Mouse (Mus musculus) forebrain, embryonic 10.5 days (tissue): ENCODE measurements around the gene Irf9. TPM values are rescaled to one million over a fixed set of nuclear protein-coding genes. Genes with fewer than 3 reads are reported as not detected.
A peak's percentile ranks its signal among the peaks of the same experiment; 100 is the strongest.

ENCODE experiments used
- DNase-seq: peaks from one replicate; pipeline ENCODE4 v3.0.0-alpha.2; 2017; ENCODE audit warnings: low spot score; ENCODE audit errors: extremely low spot score
- H3K27ac ChIP-seq: fragments of 300-500 bp; sonication (generic); 2 replicates; pipeline ENCODE4 v1.5.1; 2016; ENCODE audit warnings: mild to moderate bottlenecking
- H3K27me3 ChIP-seq: fragments of 300-500 bp; sonication (generic); 2 replicates; pipeline ENCODE4 v1.6.1; 2016; ENCODE audit warnings: mild to moderate bottlenecking; ENCODE audit not compliant: poor library complexity, severe bottlenecking
- H3K36me3 ChIP-seq: fragments of 300-500 bp; sonication (generic); replicated peaks from 2 replicates; pipeline ENCODE4 v1.6.1; 2016; ENCODE audit warnings: mild to moderate bottlenecking, moderate library complexity
- H3K4me1 ChIP-seq: fragments of 300-500 bp; sonication (generic); 2 replicates; pipeline ENCODE4 v1.6.1; 2016
- H3K4me3 ChIP-seq: fragments of 300-500 bp; sonication (generic); 2 replicates; pipeline ENCODE4 v1.5.1; 2016; ENCODE audit warnings: mild to moderate bottlenecking, moderate library complexity
- H3K9me3 ChIP-seq: fragments of 300-500 bp; sonication (generic); 2 replicates; pipeline ENCODE4 v1.6.1; 2016; ENCODE audit warnings: mild to moderate bottlenecking, moderate library complexity
- WGBS: fragments of 180-500 bp; shearing (Covaris S2); methylation state at CpG from one replicate; pipeline ENCODE4 v1.1.7; 2016; 5-methylcytosine and 5-hydroxymethylcytosine counted together
- polyA plus RNA-seq: library from polyadenylated mRNA; unstranded; fragments of >200 nt; fragmentation: Nextera tagmentation; extraction: Ambion mirVana; gene quantifications from 2 replicates; pipeline ENCODE4 v1.2.1, GENCODE M21; 2016

Gene Irf9
- polyA plus RNA-seq, 1 experiment from 2014 or later, result 7.3 TPM

- Histone ChIP-seq H3K4me3 (no peak overlapping the region), H3K27ac (no peak overlapping the region), H3K27me3 (peaks cover 4% of the 10 kb centered on the region; the same call in 1 of the 2 replicates), H3K9me3 (no peaks in the 10 kb centered on the region), H3K4me1 (peaks cover 11% of the 10 kb centered on the region), H3K36me3 (peaks cover 34% of the 10 kb centered on the region)
- no peak for DNase-seq
Measured at GRCm38 (mm10) chr14:55571760-55572159, 31.6 kb upstream of the Irf9 start.

- no peak for DNase-seq
- Histone ChIP-seq H3K4me3 (no peak within 1 kb of the TSS), H3K27ac (peak within 1 kb of the TSS; percentile 30; the same call in 1 of the 2 replicates), H3K4me1 (peaks cover 29% of the 10 kb centered on the region), H3K27me3 (peaks cover 4% of the 10 kb centered on the region; the same call in 1 of the 2 replicates), H3K36me3 (peaks cover 6% of the 10 kb centered on the region), H3K9me3 (no peaks in the 10 kb centered on the region)
- WGBS, result 82% methylated on average over 8 of the region's 8 CpGs
Measured at GRCm38 (mm10) chr14:55575302-55575701, 28.1 kb upstream of the Irf9 start, which contains the start of gene Fitm1. Fitm1 (plus strand) TSS chr14:55575617.

GRCm38 (mm10) chr14:55575711-55576110 is 27.7 kb upstream of the Irf9 start:
- WGBS, result 79% methylated on average over 13 of the region's 13 CpGs
- no peaks in the 10 kb centered on the region for H3K9me3 ChIP-seq
- DNase-seq, result no peak
- H3K4me1 ChIP-seq, result peaks cover 29% of the 10 kb centered on the region
- H3K36me3 ChIP-seq, result peaks cover 10% of the 10 kb centered on the region
- peak overlapping the region; percentile 30; the same call in 1 of the 2 replicates for H3K27ac ChIP-seq
- no peak overlapping the region for H3K4me3 ChIP-seq
- H3K27me3 ChIP-seq, result peaks cover 4% of the 10 kb centered on the region; the same call in 1 of the 2 replicates

- Histone ChIP-seq H3K27ac (no peak overlapping the region), H3K9me3 (no peaks in the 10 kb centered on the region), H3K4me3 (no peak overlapping the region), H3K36me3 (peaks cover 17% of the 10 kb centered on the region), H3K4me1 (peaks cover 29% of the 10 kb centered on the region), H3K27me3 (peaks cover 4% of the 10 kb centered on the region; the same call in 1 of the 2 replicates)
- WGBS, result 83% methylated on average over 16 of the region's 16 CpGs
- DNase-seq, result no peak
Measured at GRCm38 (mm10) chr14:55576376-55576775, 27.0 kb upstream of the Irf9 start.

- H3K27ac ChIP-seq, result peak within 1 kb of the TSS; percentile 92
- peaks cover 23% of the 10 kb centered on the region for H3K36me3 ChIP-seq
- no peaks in the 10 kb centered on the region for H3K9me3 ChIP-seq
- peak within 1 kb of the TSS; percentile 78 for H3K4me3 ChIP-seq
- H3K27me3 ChIP-seq, result peaks cover 4% of the 10 kb centered on the region; the same call in 1 of the 2 replicates
- WGBS, result 1% methylated on average over 32 of the region's 32 CpGs
- peaks cover 32% of the 10 kb centered on the region for H3K4me1 ChIP-seq
- peak; percentile 78 for DNase-seq
Measured at GRCm38 (mm10) chr14:55577871-55578667, 25.3 kb upstream of the Irf9 start, which contains the start of gene Psme1. Psme1 (plus strand) TSS chr14:55578123.

GRCm38 (mm10) chr14:55578668-55579269 is 24.6 kb upstream of the Irf9 start:
- Histone ChIP-seq H3K27me3 (peaks cover 9% of the 10 kb centered on the region), H3K4me1 (peaks cover 32% of the 10 kb centered on the region), H3K27ac (peak overlapping the region; percentile 92), H3K4me3 (peak overlapping the region; percentile 78), H3K9me3 (no peaks in the 10 kb centered on the region), H3K36me3 (peaks cover 23% of the 10 kb centered on the region)
- no peak for DNase-seq
- WGBS, result 34% methylated on average over 6 of the region's 6 CpGs

GRCm38 (mm10) chr14:55579511-55580496 is 23.6 kb upstream of the Irf9 start:
- Histone ChIP-seq H3K27me3 (peaks cover 20% of the 10 kb centered on the region), H3K4me3 (no peak overlapping the region), H3K4me1 (peaks cover 38% of the 10 kb centered on the region), H3K9me3 (no peaks in the 10 kb centered on the region), H3K27ac (no peak overlapping the region), H3K36me3 (peaks cover 23% of the 10 kb centered on the region)
- 82% methylated on average over 23 of the region's 23 CpGs for WGBS
- DNase-seq, result no peak

GRCm38 (mm10) chr14:55580731-55581130 is 22.6 kb upstream of the Irf9 start:
- DNase-seq, result no peak
- peaks cover 18% of the 10 kb centered on the region for H3K27me3 ChIP-seq
- peaks cover 42% of the 10 kb centered on the region for H3K4me1 ChIP-seq
- no peak overlapping the region for H3K27ac ChIP-seq
- WGBS, result 94% methylated on average over 16 of the region's 16 CpGs
- H3K9me3 ChIP-seq, result no peaks in the 10 kb centered on the region
- no peak overlapping the region for H3K4me3 ChIP-seq
- H3K36me3 ChIP-seq, result peaks cover 23% of the 10 kb centered on the region

- WGBS, result 78% methylated on average over 9 of the region's 9 CpGs
- Histone ChIP-seq H3K27me3 (peaks cover 18% of the 10 kb centered on the region), H3K4me3 (no peak overlapping the region), H3K4me1 (peaks cover 38% of the 10 kb centered on the region), H3K36me3 (peaks cover 28% of the 10 kb centered on the region), H3K9me3 (no peaks in the 10 kb centered on the region), H3K27ac (no peak overlapping the region)
- DNase-seq, result no peak
Measured at GRCm38 (mm10) chr14:55581981-55582681, 21.2 kb upstream of the Irf9 start.

- WGBS, result 33% methylated on average over 5 of the region's 5 CpGs
- peaks cover 22% of the 10 kb centered on the region for H3K4me1 ChIP-seq
- H3K36me3 ChIP-seq, result peaks cover 40% of the 10 kb centered on the region
- H3K9me3 ChIP-seq, result no peaks in the 10 kb centered on the region
- H3K27me3 ChIP-seq, result peaks cover 18% of the 10 kb centered on the region
- H3K27ac ChIP-seq, result no peak overlapping the region
- DNase-seq, result no peak
- peak overlapping the region; percentile 67 for H3K4me3 ChIP-seq
Measured at GRCm38 (mm10) chr14:55584303-55584701, 19.1 kb upstream of the Irf9 start.

GRCm38 (mm10) chr14:55584702-55585565 is 18.4 kb upstream of the Irf9 start, which contains the start of gene Emc9:
Emc9 (minus strand) TSS chr14:55585302.
- peak; percentile 64 for DNase-seq
- Histone ChIP-seq H3K36me3 (peaks cover 38% of the 10 kb centered on the region), H3K4me1 (peaks cover 28% of the 10 kb centered on the region), H3K4me3 (peak within 1 kb of the TSS; percentile 67), H3K9me3 (no peaks in the 10 kb centered on the region), H3K27ac (peak within 1 kb of the TSS; percentile 74), H3K27me3 (peaks cover 18% of the 10 kb centered on the region)
- 2% methylated on average over 43 of the region's 43 CpGs for WGBS
